Mouse (Mus musculus) gastrocnemius, adult 2 months (tissue): ENCODE measurements around the gene Paics. TPM values are rescaled to one million over a fixed set of nuclear protein-coding genes. Genes with fewer than 3 reads are reported as not detected.
A peak's percentile ranks its signal among the peaks of the same experiment; 100 is the strongest.

Experiments used
- DNase-seq: peaks from one replicate; pipeline ENCODE4 v3.0.0; 2022
- H3K27ac ChIP-seq: fragments of 200-600 bp; 2 replicates; pipeline ENCODE4 v1.8.1; 2022; ENCODE audit warnings: mild to moderate bottlenecking
- H3K4me3 ChIP-seq: fragments of 200-600 bp; 2 replicates; pipeline ENCODE4 v1.8.1; 2022; ENCODE audit warnings: mild to moderate bottlenecking, moderate library complexity
- CTCF ChIP-seq: fragments of 200-600 bp; IDR thresholded peaks from 2 replicates; pipeline ENCODE4 v1.8.1; 2022; ENCODE audit warnings: antibody characterized with exemption, mild to moderate bottlenecking, moderate library complexity
- intact Hi-C: fragments of 180-260 bp; cut with DNase I; formaldehyde crosslinking; loops from one replicate; pipeline ENCODE4 v1.15.1; 2025
- total RNA-seq, 2 experiments: library from RNA; stranded (reverse); gene quantifications; 2 replicates each; pipeline ENCODE4 v1.2.3; 2021

Paics gene
- total RNA-seq, 2 experiments from 2014 or later = 129 to 139 TPM

- no peak for DNase-seq
- no peak overlapping the region for H3K4me3 ChIP-seq
- H3K27ac ChIP-seq = no peak overlapping the region
- no peak for TF ChIP-seq CTCF
- intact Hi-C loops = loop anchor here (10.0 kb wide), 1 partner anchor 341 kb away; no protein-coding TSS in a partner anchor
These were observed 32.9 kb downstream of the Paics start for GRCm38 (mm10) chr5:76984015-76984414.

GRCm38 (mm10) chr5:76990789-76991188, 39.7 kb downstream of the Paics start:
- intact Hi-C loops = no loop called here
- TF ChIP-seq CTCF = no peak

GRCm38 (mm10) chr5:76993174-76993814, 42.2 kb downstream of the Paics start:
- intact Hi-C loops = no loop called here
- Histone ChIP-seq H3K27ac (no peak overlapping the region), H3K4me3 (no peak overlapping the region)
- no peak for TF ChIP-seq CTCF
- DNase-seq = no peak

More at GRCm38 (mm10) chr5:76990789-76991188, 39.7 kb downstream of the Paics start:
- no peak overlapping the region for H3K27ac ChIP-seq
- no peak for DNase-seq
- H3K4me3 ChIP-seq = no peak overlapping the region

GRCm38 (mm10) chr5:76998416-76998815, 47.3 kb downstream of the Paics start:
- intact Hi-C loops = loop anchor here (2.0 to 5.0 kb wide), 2 partner anchors 62 to 219 kb away; no protein-coding TSS in a partner anchor
- no peak for DNase-seq
- peak; percentile 62 for TF ChIP-seq CTCF
- no peak overlapping the region for H3K4me3 ChIP-seq
- H3K27ac ChIP-seq = peak overlapping the region; percentile 46

- intact Hi-C loops = no loop called here
- no peak for TF ChIP-seq CTCF
- DNase-seq = no peak
- no peak overlapping the region for H3K4me3 ChIP-seq
- no peak overlapping the region for H3K27ac ChIP-seq
These were observed 50.1 kb downstream of the Paics start for GRCm38 (mm10) chr5:77001192-77001591.

GRCm38 (mm10) chr5:77004051-77004821, 53.1 kb downstream of the Paics start, which contains the start of gene Arl9:
Gene Arl9, plus strand, starts transcription at chr5:77004055.
- TF ChIP-seq CTCF = no peak
- H3K4me3 ChIP-seq = no peak within 1 kb of the TSS
- DNase-seq = no peak
- intact Hi-C loops = no loop called here
- H3K27ac ChIP-seq = no peak within 1 kb of the TSS

- H3K4me3 ChIP-seq = no peak overlapping the region
- no peak for TF ChIP-seq CTCF
- no peak for DNase-seq
- intact Hi-C loops = loop anchor here (10.0 kb wide), 1 partner anchor 164 kb away; no protein-coding TSS in a partner anchor
- H3K27ac ChIP-seq = no peak overlapping the region
These were observed 59.2 kb downstream of the Paics start for GRCm38 (mm10) chr5:77010352-77010751.

- no peak for TF ChIP-seq CTCF
- H3K27ac ChIP-seq = no peak overlapping the region
- no peak overlapping the region for H3K4me3 ChIP-seq
- intact Hi-C loops = loop anchor here (10.0 kb wide), 1 partner anchor 164 kb away; no protein-coding TSS in a partner anchor
- no peak for DNase-seq
These were observed 60.0 kb downstream of the Paics start for GRCm38 (mm10) chr5:77011082-77011481.

- DNase-seq = no peak
- intact Hi-C loops = loop anchor here (10.0 kb wide), 1 partner anchor 162 kb away; no protein-coding TSS in a partner anchor
- Histone ChIP-seq H3K4me3 (no peak overlapping the region), H3K27ac (no peak overlapping the region)
- TF ChIP-seq CTCF = no peak
These were observed 62.1 kb downstream of the Paics start for GRCm38 (mm10) chr5:77013171-77013570.

- intact Hi-C loops = loop anchor here (10.0 kb wide), 1 partner anchor 159 kb away; no protein-coding TSS in a partner anchor
- no peak for TF ChIP-seq CTCF
- no peak within 1 kb of the TSS for H3K27ac ChIP-seq
- peak; percentile 91 for DNase-seq
- peak within 1 kb of the TSS; percentile 70 for H3K4me3 ChIP-seq
These were observed 64.7 kb downstream of the Paics start, which contains the start of gene Thegl for GRCm38 (mm10) chr5:77015544-77016482. Gene Thegl, plus strand, starts transcription at chr5:77016023.

Other genes with a start within 250 kb of the Paics start
- 10 to 100 TPM in 1 of 2 experiments, 1 to 10 TPM in 1; 9.6 to 12.9 TPM for gene Aasdh, start 45.8 kb upstream of the Paics start, total RNA-seq
- 10 to 100 TPM; 21.2 to 21.8 TPM for gene Ppat, start 271 bp downstream of the Paics start, total RNA-seq
- 10 to 100 TPM; 46.6 to 55.9 TPM for gene Srp72, start 23.4 kb downstream of the Paics start, total RNA-seq
- gene Arl9, start 52.7 kb downstream of the Paics start, total RNA-seq = not detected
- gene Thegl, start 64.7 kb downstream of the Paics start, total RNA-seq = not detected
- gene Hopx, start 163.8 kb downstream of the Paics start, total RNA-seq = 1 to 10 TPM; 2.2 to 5.4 TPM